Mouse (Mus musculus) brain, embryonic 14.5 days (tissue): ENCODE measurements around the gene BC025920.

Experiments used
- CTCF ChIP-seq: fragments of 200-500 bp; IDR thresholded peaks from 2 replicates; pipeline ENCODE4 v1.5.1; 2012; ENCODE audit warnings: inconsistent platforms, mild to moderate bottlenecking, moderate library complexity, borderline replicate concordance; ENCODE audit not compliant: insufficient read depth, insufficient read length; ENCODE audit errors: extremely low read depth
- POLR2A ChIP-seq: fragments of 200-500 bp; IDR thresholded peaks from 2 replicates; pipeline ENCODE4 v1.6.1; 2012; ENCODE audit warnings: mild to moderate bottlenecking, inconsistent platforms, borderline replicate concordance; ENCODE audit not compliant: poor library complexity, insufficient read depth, insufficient read length, severe bottlenecking; ENCODE audit errors: extremely low read depth

DNA sequence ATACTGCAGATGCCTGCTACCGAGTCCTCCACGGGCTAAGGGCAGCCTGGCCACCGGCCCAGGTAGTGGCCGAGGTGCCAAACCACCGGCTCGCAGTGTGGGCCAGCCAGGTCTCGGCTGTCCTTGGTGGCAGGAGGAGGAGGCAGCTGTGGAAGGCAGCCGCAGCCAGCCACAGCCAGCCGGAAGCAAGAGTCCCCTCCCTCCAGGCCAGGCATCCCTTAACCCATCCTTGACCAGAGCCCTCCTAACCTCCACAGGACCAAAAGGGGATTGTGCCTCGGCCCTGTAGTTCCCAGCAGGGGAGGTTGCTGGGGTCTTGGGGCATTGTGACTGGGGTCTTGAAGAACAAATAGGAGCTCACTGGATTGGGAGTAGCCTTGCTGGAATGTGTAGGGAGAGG lies 41.9 kb upstream of the BC025920 start:
- TF ChIP-seq CTCF (no peak), POLR2A (no peak)
